Mouse (Mus musculus) layer of hippocampus, postnatal 10 days (tissue): ENCODE data around the gene Nudt15. TPM values are rescaled to one million over a fixed set of nuclear protein-coding genes. Genes with fewer than 3 reads are reported as not detected.

Experiments
- DNase-seq, 2 experiments: peaks; one replicate each; pipeline ENCODE4 v3.0.0; 2021; ENCODE audit warnings: low spot score in 2 of 2
- total RNA-seq, 2 experiments: library from RNA; stranded (reverse); gene quantifications; 2 replicates each; pipeline ENCODE4 v1.2.3; 2021

Nudt15 gene
- total RNA-seq, 2 experiments from 2014 or later, result 5.7 to 7.4 TPM

- peak; percentile 54 to 69 for DNase-seq
These were observed 74.2 kb downstream of the Nudt15 start for GRCm38 (mm10) chr14:73473670-73474460.

DNA sequence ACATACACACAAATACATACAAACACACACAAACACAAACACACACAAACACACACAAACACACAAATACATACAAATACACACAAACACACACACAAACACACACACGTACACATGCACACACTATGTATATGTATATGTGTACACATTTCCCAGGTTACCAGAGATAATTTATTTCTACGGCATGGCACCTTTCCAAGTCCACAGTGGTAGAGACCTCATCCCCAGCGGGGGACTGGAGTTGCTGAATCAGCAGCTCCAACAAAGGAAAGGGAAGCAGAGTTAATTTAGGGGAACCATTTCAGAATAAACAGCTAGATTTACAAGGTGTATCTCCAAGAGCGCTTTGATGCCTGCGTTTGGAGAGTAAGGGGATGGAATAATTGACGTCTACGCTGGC lies 75.8 kb downstream of the Nudt15 start:
- DNase-seq, result no peak

- DNase-seq, result no peak
These were observed 77.4 kb downstream of the Nudt15 start for GRCm38 (mm10) chr14:73470593-73470992.

DNA sequence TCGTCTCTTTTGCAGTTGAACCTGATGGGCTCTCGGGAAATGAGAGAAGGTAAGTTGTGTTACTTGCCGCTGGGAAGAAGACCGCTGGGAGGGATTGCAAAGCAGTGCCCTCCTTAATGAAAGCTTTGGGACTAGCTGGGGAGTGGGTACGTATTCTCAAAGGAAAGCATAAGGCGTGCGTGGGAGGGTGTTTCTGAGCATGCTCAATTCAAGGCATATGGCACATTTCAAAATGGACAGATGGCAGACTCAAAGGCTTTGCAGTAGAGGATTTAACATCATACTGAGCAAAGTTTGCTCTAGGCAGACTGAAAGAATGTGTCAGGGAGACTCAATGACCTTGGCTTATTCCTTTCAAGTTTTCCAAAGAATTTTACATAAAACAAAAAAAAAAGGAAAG lies 78.5 kb downstream of the Nudt15 start:
- DNase-seq, result peak; percentile 52 to 64

Other genes starting within 250 kb of the Nudt15 start
- gene Rb1, start 222.4 kb downstream of the Nudt15 start, total RNA-seq, result 10 to 100 TPM; 42.4 to 49.7 TPM
- 100 to 1,000 TPM; 792 to 848 TPM for gene Itm2b, start 163.0 kb downstream of the Nudt15 start, total RNA-seq
- gene Med4, start 38.2 kb downstream of the Nudt15 start, total RNA-seq, result 10 to 100 TPM; 34.0 to 35.7 TPM
- gene Sucla2, start 22.9 kb downstream of the Nudt15 start, total RNA-seq, result 100 to 1,000 TPM; 136 to 151 TPM
- not detected for gene Gm21750, start 113.0 kb upstream of the Nudt15 start, total RNA-seq